Comparison of ENCODE assay signal across 11 mouse cellular contexts in genomic region chr7:67234797-67235196, GRCm38 (mm10). TPM values are rescaled to one million over a fixed set of nuclear protein-coding genes. Genes with fewer than 3 reads are reported as not detected.
DNase-seq lines count a peak whose midpoint lies in the region; ATAC-seq and TF ChIP-seq lines count a peak whose summit lies in the region.
"Had no signal": no experiment of that assay in that cellular context is flagged by ENCODE, and none has a peak within 500 bp of the region (broad histone marks: within the 10 kb centered on the region; RNA-seq: fewer than 3 reads in every experiment).

No protein-coding gene starts in this region.

- no peaks in the 10 kb centered on the region for H3K4me1 ChIP-seq in liver, postnatal 0 days (ENCODE audit: insufficient read depth)
- H3K4me1 ChIP-seq in liver, embryonic 12.5 days = no peaks in the 10 kb centered on the region
- H3K4me1 ChIP-seq in forebrain, embryonic 15.5 days = peaks cover 11% of the 10 kb centered on the region
- peaks cover 3% of the 10 kb centered on the region for H3K4me1 ChIP-seq in thymus, adult 2 months (replicated peaks; ENCODE audit: control insufficient read depth, insufficient read depth, low read length)

- ATAC-seq in liver, postnatal 0 days = no peak
- no peak for ATAC-seq in liver, embryonic 12.5 days
- no peak for ATAC-seq in forebrain, embryonic 15.5 days (replicated peaks)
- ATAC-seq: inflammation-experienced regulatory T-cells, adult 6 months had no signal

- TF ChIP-seq EP300 in liver, postnatal 0 days (IDR thresholded peaks at IDR 0.05; ENCODE audit: low read depth) = no peak

- H3K36me3 ChIP-seq in liver, postnatal 0 days (replicated peaks; ENCODE audit: insufficient read depth, low read length) = peaks cover 43% of the 10 kb centered on the region
- peaks cover 52% of the 10 kb centered on the region for H3K36me3 ChIP-seq in liver, embryonic 12.5 days
- peaks cover 36% of the 10 kb centered on the region for H3K36me3 ChIP-seq in forebrain, embryonic 15.5 days
- peaks cover 66% of the 10 kb centered on the region for H3K36me3 ChIP-seq in thymus, adult 2 months (ENCODE audit: control insufficient read depth, insufficient read depth, low read length)

- no peak overlapping the region for H3K4me2 ChIP-seq in liver, postnatal 0 days (ENCODE audit: low read depth, low read length)
- no peak overlapping the region for H3K4me2 ChIP-seq in liver, embryonic 12.5 days
- no peak overlapping the region for H3K4me2 ChIP-seq in forebrain, embryonic 15.5 days (replicated peaks)
- H3K4me2 ChIP-seq: liver, embryonic 11.5 days had no signal

- no peaks in the 10 kb centered on the region for H3K9me3 ChIP-seq in liver, postnatal 0 days (ENCODE audit: low read length)
- no peaks in the 10 kb centered on the region for H3K9me3 ChIP-seq in liver, embryonic 12.5 days (replicated peaks)
- no peaks in the 10 kb centered on the region for H3K9me3 ChIP-seq in forebrain, embryonic 15.5 days

- whole genome bisulfite sequencing in liver, postnatal 0 days (ENCODE audit: insufficient replicate concordance) = 67% methylated on average over 8 of the region's 8 CpGs
- 80% methylated on average over 8 of the region's 8 CpGs for WGBS in liver, embryonic 12.5 days (ENCODE audit: insufficient replicate concordance)
- 78% methylated on average over 8 of the region's 8 CpGs for WGBS in forebrain, embryonic 15.5 days
- WGBS in thymus, adult 2 months = 88% methylated on average over 8 of the region's 8 CpGs

- H3K9ac ChIP-seq in liver, postnatal 0 days (replicated peaks) = no peak overlapping the region
- no peak overlapping the region for H3K9ac ChIP-seq in liver, embryonic 12.5 days
- no peak overlapping the region for H3K9ac ChIP-seq in forebrain, embryonic 15.5 days (replicated peaks)

- peak; percentile 40 for TF ChIP-seq CTCF in liver, postnatal 0 days (IDR thresholded peaks at IDR 0.05; ENCODE audit: low read depth)
- TF ChIP-seq CTCF in thymus, adult 2 months (IDR thresholded peaks at IDR 0.05; ENCODE audit: borderline replicate concordance, control insufficient read depth, extremely low read depth, insufficient read depth, low read length, poor library complexity) = no peak

- TF ChIP-seq POLR2A in thymus, adult 2 months (IDR thresholded peaks at IDR 0.05; ENCODE audit: control insufficient read depth, extremely low read depth, insufficient read depth, low read length, poor library complexity) = no peak

- no peak overlapping the region for H3K27ac ChIP-seq in liver, postnatal 0 days (ENCODE audit: low read depth)
- H3K27ac ChIP-seq in liver, embryonic 12.5 days = no peak overlapping the region
- no peak overlapping the region for H3K27ac ChIP-seq in forebrain, embryonic 15.5 days (replicated peaks)
- no peak overlapping the region for H3K27ac ChIP-seq in thymus, adult 2 months (ENCODE audit: control insufficient read depth, insufficient read depth, low read length)

- no peak overlapping the region for H3K4me3 ChIP-seq in liver, postnatal 0 days (ENCODE audit: low read depth, low read length)
- no peak overlapping the region for H3K4me3 ChIP-seq in liver, embryonic 12.5 days
- no peak overlapping the region for H3K4me3 ChIP-seq in forebrain, embryonic 15.5 days
- H3K4me3 ChIP-seq in thymus, adult 2 months (ENCODE audit: control insufficient read depth, insufficient read depth, low read length) = no peak overlapping the region

- peak; percentile 56 to 60 for DNase-seq in cerebellum, postnatal 10 days
- DNase-seq in cerebellum, adult 11-12 months = no peak
- DNase-seq in liver, postnatal 0 days = no peak
- DNase-seq in heart, adult 8-10 months (ENCODE audit: low spot score) = peak; percentile 67
- DNase-seq in kidney, postnatal 25 days = peak; percentile 62 to 71
- no peak for DNase-seq in thymus, adult 2 months
- DNase-seq: thymus, adult 18-20 months had no signal

- no peaks in the 10 kb centered on the region for H3K27me3 ChIP-seq in liver, postnatal 0 days (ENCODE audit: insufficient read depth, low read length)
- no peaks in the 10 kb centered on the region for H3K27me3 ChIP-seq in liver, embryonic 12.5 days (replicated peaks)
- no peaks in the 10 kb centered on the region for H3K27me3 ChIP-seq in forebrain, embryonic 15.5 days
- no peaks in the 10 kb centered on the region for H3K27me3 ChIP-seq in thymus, adult 2 months (ENCODE audit: control insufficient read depth, insufficient read depth, low read length)

RNA-seq across cellular contexts. Expression of gene Lysmd4, which starts 12.5 kb away (rescaled TPM):
- 3.6 and 4.2 TPM in 2 replicates for polyA plus RNA-seq in liver, postnatal 0 days (2015; fragmentation: Nextera tagmentation; extraction: Ambion mirVana)
- polyA plus RNA-seq in liver, embryonic 12.5 days (2016; fragmentation: Nextera tagmentation; extraction: Ambion mirVana) = 3.8 and 4.4 TPM in 2 replicates
- total RNA-seq in heart, adult 8-10 months (2022) = 10 to 100 TPM; 16.9 to 20.9 (median 19.3) TPM
- polyA plus RNA-seq in forebrain, embryonic 15.5 days (2015; fragmentation: Nextera tagmentation; extraction: Ambion mirVana) = 34.8 and 36.1 TPM in 2 replicates
- polyA plus RNA-seq in thymus, adult 2 months (2012; rRNA removed) = 9.3 and 10.3 TPM in 2 replicates

Comparison
In these comparisons a context has a peak if more than half of its experiments do, and no peak if none do; other contexts are left out.
1. DNase-seq: peak in cerebellum, postnatal 10 days (2 of 2), heart, adult 8-10 months (single experiment) and kidney, postnatal 25 days (2 of 2); none in cerebellum, adult 11-12 months (single experiment), liver, postnatal 0 days (single experiment) and thymus, adult 2 months (single experiment).